In genomic region chr2:50165277-50165676, GRCm38 (mm10) we compare ENCODE assay signal across 22 mouse cellular contexts.
DNase-seq lines count a peak whose midpoint lies in the region; ATAC-seq and TF ChIP-seq lines count a peak whose summit lies in the region.
"Had no signal": no experiment of that assay in that cellular context is flagged by ENCODE, and none has a peak within 500 bp of the region (broad histone marks: within the 10 kb centered on the region; RNA-seq: fewer than 3 reads in every experiment).

No protein-coding gene starts in this region.

- no peak for TF ChIP-seq CTCF in lung, postnatal 0 days (IDR thresholded peaks at IDR 0.05)

- peak; percentile 3 for DNase-seq in cerebellum, adult 11 months
- DNase-seq in cerebellum, postnatal 4 days (ENCODE audit: low spot score in 2 of 2), result no peak
- DNase-seq in hindbrain, embryonic 10.5 days (ENCODE audit: low spot score), result no peak
- DNase-seq in lung, postnatal 0 days (ENCODE audit: low spot score), result no peak
- DNase-seq in lung, postnatal 4 days, result no peak
- peak; percentile 21 to 34 for DNase-seq in cerebellum, postnatal 36 days
- no peak for DNase-seq in left cerebral cortex, adult 18-20 months (ENCODE audit: low spot score in 2 of 2)
- DNase-seq: adrenal gland, adult 8-10 months; gastrocnemius, postnatal 10 days; heart, postnatal 10 days; layer of hippocampus, postnatal 36 days; liver; liver, postnatal 0 days; lung, postnatal 14 days; retina, postnatal 1 day; right cerebral cortex, postnatal 4 days had no signal

- no peak overlapping the region for H3K27ac ChIP-seq in hindbrain, embryonic 16.5 days (ENCODE audit: low read depth, low read length)
- H3K27ac ChIP-seq in hindbrain, embryonic 10.5 days, result no peak overlapping the region
- H3K27ac ChIP-seq in lung, postnatal 0 days (ENCODE audit: low read length), result no peak overlapping the region
- H3K27ac ChIP-seq: forebrain, embryonic 12.5 days; layer of hippocampus, adult 2 months had no signal

- no peaks in the 10 kb centered on the region for H3K27me3 ChIP-seq in hindbrain, embryonic 16.5 days (replicated peaks; ENCODE audit: control insufficient read depth, insufficient read depth, low read length)
- H3K27me3 ChIP-seq in hindbrain, embryonic 10.5 days (ENCODE audit: insufficient read depth, poor library complexity, severe bottlenecking), result no peaks in the 10 kb centered on the region
- no peaks in the 10 kb centered on the region for H3K27me3 ChIP-seq in lung, postnatal 0 days (replicated peaks; ENCODE audit: insufficient read depth, low read length)
- H3K27me3 ChIP-seq: forebrain, embryonic 12.5 days; megakaryocyte, embryonic 14.5 days; Patski had no signal

- peak; percentile 27; the same call in 1 of the 2 replicates for ATAC-seq in hindbrain, embryonic 16.5 days
- peak; percentile 35; the same call in 1 of the 2 replicates for ATAC-seq in lung, postnatal 0 days
- ATAC-seq: CD4-positive, CD25-positive, alpha-beta regulatory T cell, adult 4 months; liver, postnatal 0 days; Patski had no signal

- H3K9ac ChIP-seq in hindbrain, embryonic 16.5 days (ENCODE audit: low read depth, low read length), result no peak overlapping the region
- no peak overlapping the region for H3K9ac ChIP-seq in lung, postnatal 0 days (replicated peaks; ENCODE audit: low read depth)
- H3K9ac ChIP-seq: forebrain, embryonic 12.5 days; liver, postnatal 0 days had no signal

- no peak overlapping the region for H3K4me3 ChIP-seq in hindbrain, embryonic 16.5 days (ENCODE audit: low read length)
- no peak overlapping the region for H3K4me3 ChIP-seq in hindbrain, embryonic 10.5 days
- H3K4me3 ChIP-seq in lung, postnatal 0 days (ENCODE audit: low read depth, low read length), result no peak overlapping the region
- H3K4me3 ChIP-seq: forebrain, embryonic 12.5 days; layer of hippocampus, adult 2 months; megakaryocyte, embryonic 14.5 days had no signal

- no peak overlapping the region for H3K4me2 ChIP-seq in hindbrain, embryonic 16.5 days (ENCODE audit: low read length)
- H3K4me2 ChIP-seq in lung, postnatal 0 days (replicated peaks; ENCODE audit: low read depth, low read length), result no peak overlapping the region
- H3K4me2 ChIP-seq: forebrain, embryonic 12.5 days had no signal

- no peaks in the 10 kb centered on the region for H3K9me3 ChIP-seq in hindbrain, embryonic 16.5 days (ENCODE audit: control insufficient read depth, low read length)
- H3K9me3 ChIP-seq in hindbrain, embryonic 10.5 days, result peaks cover under 1% of the 10 kb centered on the region; the same call in 1 of the 2 replicates
- no peaks in the 10 kb centered on the region for H3K9me3 ChIP-seq in lung, postnatal 0 days (ENCODE audit: low read length)
- H3K9me3 ChIP-seq: forebrain, embryonic 12.5 days had no signal

- 56% methylated on average over 6 of the region's 6 CpGs for WGBS in hindbrain, embryonic 16.5 days
- WGBS in hindbrain, embryonic 10.5 days, result 72% methylated on average over 6 of the region's 6 CpGs
- WGBS in lung, postnatal 0 days, result 45% methylated on average over 6 of the region's 6 CpGs

- no peak for TF ChIP-seq EP300 in lung, postnatal 0 days (IDR thresholded peaks at IDR 0.05)

- no peaks in the 10 kb centered on the region for H3K4me1 ChIP-seq in hindbrain, embryonic 16.5 days (ENCODE audit: control insufficient read depth, insufficient read depth, low read depth, low read length)
- 0 out of 2 replicates have a peak, but pooled peaks cover 9% of the 10 kb centered on the region for H3K4me1 ChIP-seq in hindbrain, embryonic 10.5 days (replicated peaks)
- H3K4me1 ChIP-seq in lung, postnatal 0 days (ENCODE audit: insufficient read depth, low read depth, low read length), result no peaks in the 10 kb centered on the region
- H3K4me1 ChIP-seq: megakaryocyte, embryonic 14.5 days had no signal

- H3K36me3 ChIP-seq in hindbrain, embryonic 16.5 days (ENCODE audit: control insufficient read depth, insufficient read depth, low read length), result no peaks in the 10 kb centered on the region
- H3K36me3 ChIP-seq in hindbrain, embryonic 10.5 days, result no peaks in the 10 kb centered on the region
- no peaks in the 10 kb centered on the region for H3K36me3 ChIP-seq in lung, postnatal 0 days (ENCODE audit: insufficient read depth, low read length)
- H3K36me3 ChIP-seq: forebrain, embryonic 12.5 days had no signal

Comparison
In these comparisons a context has a peak if more than half of its experiments do, and no peak if none do; other contexts are left out.
1. DNase-seq: peak in cerebellum, adult 11 months (single experiment) and cerebellum, postnatal 36 days (2 of 2); none in cerebellum, postnatal 4 days (0 of 2), hindbrain, embryonic 10.5 days (single experiment), lung, postnatal 0 days (single experiment), lung, postnatal 4 days (0 of 2) and left cerebral cortex, adult 18-20 months (0 of 2).